Mouse (Mus musculus) bone marrow macrophage, adult 2 months (primary cell): ENCODE data around the gene Etnk2.

Experiments used
- CTCF ChIP-seq: IDR thresholded peaks from 2 replicates; pipeline ENCODE4 v1.5.1; 2012; ENCODE audit warnings: low read depth, mild to moderate bottlenecking, low read length, moderate library complexity
- POLR2A ChIP-seq: IDR thresholded peaks from 2 replicates; pipeline ENCODE4 v1.6.1; 2012; ENCODE audit warnings: mild to moderate bottlenecking, low read depth, low read length, borderline replicate concordance

DNA sequence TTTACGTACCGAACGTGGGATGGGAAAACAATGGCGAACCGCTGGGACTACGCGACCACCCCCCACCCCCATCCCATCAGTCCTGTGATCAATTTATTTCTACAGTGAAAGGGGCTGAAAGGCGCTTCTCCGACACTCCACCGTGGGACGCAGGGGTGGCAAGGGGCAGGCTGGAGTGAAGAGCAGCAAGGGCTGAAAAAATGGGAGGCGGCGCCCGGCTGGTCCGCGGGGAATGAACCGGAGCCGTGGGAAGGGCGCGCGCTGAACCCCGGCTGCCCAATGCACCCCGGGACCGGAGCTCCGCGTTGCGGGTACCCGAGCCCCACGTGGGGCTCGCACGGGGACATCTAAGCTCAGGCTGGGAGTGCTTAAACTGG lies 59.8 kb downstream of the Etnk2 start:
- TF ChIP-seq CTCF, result no peak
- no peak for TF ChIP-seq POLR2A
